Mouse (Mus musculus) stomach, postnatal 0 days (tissue): Measurements from ENCODE around the gene Lman2. TPM values are rescaled to one million over a fixed set of nuclear protein-coding genes. Genes with fewer than 3 reads are reported as not detected.

ENCODE experiments used
- ATAC-seq: fragments of 200-750 bp; cut with Nextera tagmentation; 2 replicates; pipeline ENCODE4 v1.8.0; 2017; ENCODE audit not compliant: low FRiP score, low TSS enrichment
- DNase-seq: peaks from one replicate; pipeline ENCODE4 v3.0.0-alpha.2; 2016; ENCODE audit warnings: low spot score
- H3K27ac ChIP-seq: fragments of 300-500 bp; sonication (generic); replicated peaks from 2 replicates; pipeline ENCODE4 v1.5.1; 2014; ENCODE audit warnings: mild to moderate bottlenecking, control low read depth
- H3K27me3 ChIP-seq: fragments of 300-500 bp; sonication (generic); 2 replicates; pipeline ENCODE4 v1.6.1; 2014; ENCODE audit warnings: low read length; ENCODE audit not compliant: control insufficient read depth, insufficient read depth
- H3K36me3 ChIP-seq: fragments of 300-500 bp; sonication (generic); 2 replicates; pipeline ENCODE4 v1.6.1; 2014; ENCODE audit warnings: low read length, mixed read lengths; ENCODE audit not compliant: control insufficient read depth, insufficient read depth
- H3K4me1 ChIP-seq: fragments of 300-500 bp; sonication (generic); replicated peaks from 2 replicates; pipeline ENCODE4 v1.6.1; 2014; ENCODE audit warnings: antibody characterized with exemption; ENCODE audit not compliant: control insufficient read depth, insufficient read depth
- H3K4me2 ChIP-seq: fragments of 300-500 bp; sonication (generic); replicated peaks from 2 replicates; pipeline ENCODE4 v1.6.1; 2014; ENCODE audit warnings: low read depth, mild to moderate bottlenecking, control low read depth, moderate library complexity
- H3K4me3 ChIP-seq: fragments of 300-500 bp; sonication (generic); 2 replicates; pipeline ENCODE4 v1.5.1; 2014; ENCODE audit warnings: low read depth, low read length, control low read depth
- H3K9ac ChIP-seq: fragments of 300-500 bp; sonication (generic); 2 replicates; pipeline ENCODE4 v1.6.1; 2014; ENCODE audit warnings: mild to moderate bottlenecking, low read length, control low read depth, mixed read lengths
- H3K9me3 ChIP-seq: fragments of 300-500 bp; sonication (generic); 2 replicates; pipeline ENCODE4 v1.6.1; 2016; ENCODE audit warnings: low read length; ENCODE audit not compliant: control insufficient read depth
- CTCF ChIP-seq: IDR thresholded peaks from 2 replicates; pipeline ENCODE4 v1.5.1; 2016; ENCODE audit warnings: antibody characterized with exemption, low read depth, mild to moderate bottlenecking, moderate library complexity
- EP300 ChIP-seq: optimal IDR thresholded peaks from 2 replicates; pipeline ENCODE3; 2016; ENCODE audit warnings: antibody characterized with exemption
- WGBS: fragments of 180-500 bp; shearing (Covaris S2); extraction: QIAGEN DNeasy Blood & Tissue Kit; methylation state at CpG from one replicate; pipeline ENCODE4 v1.1.7; 2014; 5-methylcytosine and 5-hydroxymethylcytosine counted together
- polyA plus RNA-seq: library from polyadenylated mRNA; unstranded; fragments of >200 nt; fragmentation: Nextera tagmentation; extraction: Ambion mirVana; gene quantifications from 2 replicates; pipeline ENCODE4 v1.2.1, GENCODE M21; 2015

Gene Lman2
- polyA plus RNA-seq, 1 experiment from 2014 or later = 73.7 TPM

DNA sequence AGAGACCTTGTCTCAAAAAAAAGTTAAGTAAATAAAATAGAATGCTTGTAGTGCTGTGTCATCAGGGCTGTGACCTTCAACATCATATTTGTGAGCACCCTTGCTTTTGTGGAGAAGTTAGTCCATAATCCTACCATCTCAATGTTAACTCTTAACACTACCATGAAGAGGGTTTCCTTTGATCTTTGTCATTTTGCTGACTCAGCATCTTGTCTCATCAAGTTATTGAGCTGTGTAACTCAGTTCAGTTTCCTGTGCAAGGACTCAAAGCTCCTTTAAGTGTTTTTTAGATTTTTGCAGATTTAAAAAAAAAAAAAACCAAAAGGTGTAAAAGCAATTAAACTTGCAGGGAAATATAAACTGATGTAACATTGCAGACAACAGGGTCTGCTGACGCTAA, 65.8 kb downstream of the Lman2 start:
- no peaks in the 10 kb centered on the region for H3K27me3 ChIP-seq
- peaks cover 15% of the 10 kb centered on the region for H3K36me3 ChIP-seq
- 95% methylated on average over 1 of the region's 1 CpGs for WGBS

More for the DNA sequence above, 65.8 kb downstream of the Lman2 start:
- no peak for DNase-seq
- no peak overlapping the region for H3K9ac ChIP-seq
- H3K9me3 ChIP-seq = no peaks in the 10 kb centered on the region
- H3K4me3 ChIP-seq = no peak overlapping the region
- H3K4me1 ChIP-seq = no peaks in the 10 kb centered on the region
- TF ChIP-seq CTCF (no peak), EP300 (no peak)
- H3K4me2 ChIP-seq = no peak overlapping the region
- ATAC-seq = no peak
- H3K27ac ChIP-seq = no peak overlapping the region

Other genes starting within 250 kb of the Lman2 start
- not detected in 2 replicates for gene Gm17617, start 229.2 kb downstream of the Lman2 start, polyA plus RNA-seq
- 1.4 and 1.6 TPM in 2 replicates for gene Fgfr4, start 210.1 kb downstream of the Lman2 start, polyA plus RNA-seq
- 33.7 and 35.0 TPM in 2 replicates for gene Nsd1, start 153.0 kb downstream of the Lman2 start, polyA plus RNA-seq
- 350 and 354 TPM in 2 replicates for gene Prelid1, start 42.3 kb downstream of the Lman2 start, polyA plus RNA-seq
- 79.7 and 85.3 TPM in 2 replicates for gene Rab24, start 40.8 kb downstream of the Lman2 start, polyA plus RNA-seq
- gene Mxd3, start 33.0 kb downstream of the Lman2 start, polyA plus RNA-seq = 9.7 and 12.4 TPM in 2 replicates
- gene Rgs14, start 6.9 kb upstream of the Lman2 start, polyA plus RNA-seq = 0.51 and 0.73 TPM in 2 replicates
- gene Slc34a1, start 35.4 kb upstream of the Lman2 start, polyA plus RNA-seq = not detected in 2 replicates
- gene Pfn3, start 52.4 kb upstream of the Lman2 start, polyA plus RNA-seq = not detected in 2 replicates
- gene F12, start 64.0 kb upstream of the Lman2 start, polyA plus RNA-seq = 0.41 and 0.68 TPM in 2 replicates
- gene Grk6, start 82.3 kb upstream of the Lman2 start, polyA plus RNA-seq = 17.7 and 19.0 TPM in 2 replicates
- gene Prr7, start 101.5 kb upstream of the Lman2 start, polyA plus RNA-seq = 0.13 and 0.28 TPM in 2 replicates
- gene Dbn1, start 125.3 kb upstream of the Lman2 start, polyA plus RNA-seq = 39.3 and 40.4 TPM in 2 replicates
- gene Pdlim7, start 150.9 kb upstream of the Lman2 start, polyA plus RNA-seq = 174 and 193 TPM in 2 replicates
- gene Dok3, start 166.5 kb upstream of the Lman2 start, polyA plus RNA-seq = 1.0 and 1.3 TPM in 2 replicates
- 24.2 and 25.6 TPM in 2 replicates for gene Ddx41, start 173.9 kb upstream of the Lman2 start, polyA plus RNA-seq
- gene Fam193b, start 208.3 kb upstream of the Lman2 start, polyA plus RNA-seq = 10.2 and 11.1 TPM in 2 replicates
- 123 and 136 TPM in 2 replicates for gene Tmed9, start 210.9 kb upstream of the Lman2 start, polyA plus RNA-seq
- 15.9 and 16.0 TPM in 2 replicates for gene B4galt7, start 237.1 kb upstream of the Lman2 start, polyA plus RNA-seq